Comparison of ENCODE assay signal across 14 mouse cellular contexts in genomic region chr14:101566717-101567116, GRCm38 (mm10).
"Had no signal": no experiment of that assay in that cellular context is flagged by ENCODE, and none has a peak within 500 bp of the region (broad histone marks: within the 10 kb centered on the region; RNA-seq: fewer than 3 reads in every experiment).

No protein-coding gene starts in this region.

- ATAC-seq: hindbrain, postnatal 0 days; intestine, embryonic 16.5 days; liver, embryonic 12.5 days had no signal

- DNase-seq: gastrocnemius, postnatal 14 days; gastrocnemius, postnatal 36 days; heart, adult 2 months; heart, postnatal 10 days; heart, postnatal 36 days; kidney, adult 11 months; kidney, adult 2 months; kidney, adult 9 months; kidney, postnatal 25 days; kidney, postnatal 4 days; left cerebral cortex, postnatal 4 days had no signal
